Mouse (Mus musculus) limb, embryonic 15.5 days (tissue): ENCODE measurements at regions not wholly inside any gene's neighbourhood (a gene's known extent, or its start where the extent isn't known, plus 50 kb on each side); places are given as distances from the start of the nearest gene placed in this dataset.

ENCODE experiments used
- ATAC-seq: fragments of 200-750 bp; cut with Nextera tagmentation; 2 replicates; pipeline ENCODE4 v1.8.0; 2017; ENCODE audit warnings: low read depth, moderate TSS enrichment; ENCODE audit not compliant: insufficient number of reproducible peaks, low FRiP score, low TSS enrichment
- H3K27ac ChIP-seq: fragments of 300-500 bp; sonication (generic); 2 replicates; pipeline ENCODE4 v1.5.1; 2015; ENCODE audit warnings: moderate library complexity, mild to moderate bottlenecking, inconsistent platforms
- H3K27me3 ChIP-seq: fragments of 300-500 bp; sonication (generic); 2 replicates; pipeline ENCODE4 v1.6.1; 2015; ENCODE audit warnings: inconsistent platforms
- H3K36me3 ChIP-seq: fragments of 300-500 bp; sonication (generic); 2 replicates; pipeline ENCODE4 v1.6.1; 2015; ENCODE audit warnings: inconsistent platforms
- H3K4me1 ChIP-seq: fragments of 300-500 bp; sonication (generic); 2 replicates; pipeline ENCODE4 v1.6.1; 2015; ENCODE audit warnings: inconsistent platforms
- H3K4me2 ChIP-seq: fragments of 300-500 bp; sonication (generic); 2 replicates; pipeline ENCODE4 v1.6.1; 2015; ENCODE audit warnings: mild to moderate bottlenecking, inconsistent platforms
- H3K4me3 ChIP-seq: fragments of 300-500 bp; sonication (generic); 2 replicates; pipeline ENCODE4 v1.5.1; 2015; ENCODE audit warnings: mild to moderate bottlenecking, inconsistent platforms
- H3K9ac ChIP-seq: fragments of 300-500 bp; sonication (generic); 2 replicates; pipeline ENCODE4 v1.6.1; 2015; ENCODE audit warnings: inconsistent platforms
- H3K9me3 ChIP-seq: fragments of 300-500 bp; sonication (generic); 2 replicates; pipeline ENCODE4 v1.6.1; 2016; ENCODE audit warnings: inconsistent platforms
- WGBS: fragments of 180-500 bp; shearing (Covaris S2); methylation state at CpG from one replicate; pipeline ENCODE4 v1.1.7; 2015; 5-methylcytosine and 5-hydroxymethylcytosine counted together

- peak; percentile 18; the same call in 1 of the 2 replicates for ATAC-seq
- Histone ChIP-seq H3K4me2 (no peak overlapping the region), H3K9me3 (no peaks in the 10 kb centered on the region), H3K27me3 (peaks cover 53% of the 10 kb centered on the region), H3K4me3 (no peak overlapping the region), H3K27ac (no peak overlapping the region), H3K4me1 (0 out of 2 replicates have a peak, but pooled peaks cover 2% of the 10 kb centered on the region), H3K36me3 (no peaks in the 10 kb centered on the region), H3K9ac (no peak overlapping the region)
- WGBS: 60% methylated on average over 7 of the region's 7 CpGs
These were observed 89.3 kb downstream of the Efnb1 start for GRCm38 (mm10) chrX:99225111-99225752.

GRCm38 (mm10) chrX:99222017-99222416, 86.1 kb downstream of the Efnb1 start:
- H3K36me3 ChIP-seq: no peaks in the 10 kb centered on the region
- H3K4me1 ChIP-seq: peaks cover 14% of the 10 kb centered on the region
- peaks cover 58% of the 10 kb centered on the region for H3K27me3 ChIP-seq
- ATAC-seq: no peak
- WGBS: 73% methylated on average over 5 of the region's 5 CpGs
- H3K9ac ChIP-seq: no peak overlapping the region
- no peak overlapping the region for H3K27ac ChIP-seq
- H3K9me3 ChIP-seq: no peaks in the 10 kb centered on the region
- H3K4me3 ChIP-seq: no peak overlapping the region
- H3K4me2 ChIP-seq: no peak overlapping the region

- Histone ChIP-seq H3K9me3 (no peaks in the 10 kb centered on the region), H3K27ac (no peak overlapping the region), H3K27me3 (peaks cover 63% of the 10 kb centered on the region), H3K4me1 (peaks cover 18% of the 10 kb centered on the region), H3K4me3 (no peak overlapping the region), H3K9ac (no peak overlapping the region), H3K36me3 (no peaks in the 10 kb centered on the region), H3K4me2 (no peak overlapping the region)
- 67% methylated on average over 8 of the region's 8 CpGs for WGBS
- no peak for ATAC-seq
These were observed 84.9 kb downstream of the Efnb1 start for GRCm38 (mm10) chrX:99220674-99221455.

GRCm38 (mm10) chrX:99218213-99218612, 82.3 kb downstream of the Efnb1 start:
- Histone ChIP-seq H3K9me3 (no peaks in the 10 kb centered on the region), H3K27ac (no peak overlapping the region), H3K27me3 (peaks cover 66% of the 10 kb centered on the region), H3K36me3 (no peaks in the 10 kb centered on the region), H3K9ac (no peak overlapping the region), H3K4me3 (no peak overlapping the region), H3K4me2 (no peak overlapping the region), H3K4me1 (peaks cover 26% of the 10 kb centered on the region)
- ATAC-seq: no peak
- WGBS: 32% methylated on average over 6 of the region's 7 CpGs

- peak overlapping the region; percentile 49 for H3K4me2 ChIP-seq
- 0 out of 2 replicates have a peak, but pooled peaks have one; percentile 28 for ATAC-seq
- H3K4me1 ChIP-seq: peaks cover 26% of the 10 kb centered on the region
- H3K9me3 ChIP-seq: no peaks in the 10 kb centered on the region
- peaks cover 69% of the 10 kb centered on the region for H3K27me3 ChIP-seq
- H3K4me3 ChIP-seq: peak overlapping the region; percentile 32
- H3K36me3 ChIP-seq: no peaks in the 10 kb centered on the region
- WGBS: 18% methylated on average over 60 of the region's 60 CpGs
- H3K27ac ChIP-seq: peak overlapping the region; percentile 54
- peak overlapping the region; percentile 20; the same call in 1 of the 2 replicates for H3K9ac ChIP-seq
These were observed 80.9 kb downstream of the Efnb1 start for GRCm38 (mm10) chrX:99216633-99217459.

- no peaks in the 10 kb centered on the region for H3K9me3 ChIP-seq
- peaks cover 26% of the 10 kb centered on the region for H3K4me1 ChIP-seq
- no peak for ATAC-seq
- WGBS: 51% methylated on average over 5 of the region's 5 CpGs
- no peaks in the 10 kb centered on the region for H3K36me3 ChIP-seq
- H3K9ac ChIP-seq: no peak overlapping the region
- H3K27me3 ChIP-seq: peaks cover 71% of the 10 kb centered on the region
- H3K4me3 ChIP-seq: no peak overlapping the region
- no peak overlapping the region for H3K27ac ChIP-seq
- peak overlapping the region; percentile 49; the same call in 1 of the 2 replicates for H3K4me2 ChIP-seq
These were observed 80.0 kb downstream of the Efnb1 start for GRCm38 (mm10) chrX:99215931-99216330.

GRCm38 (mm10) chrX:99215111-99215510, 79.2 kb downstream of the Efnb1 start:
- Histone ChIP-seq H3K4me2 (no peak overlapping the region), H3K9me3 (no peaks in the 10 kb centered on the region), H3K36me3 (no peaks in the 10 kb centered on the region), H3K27ac (no peak overlapping the region), H3K4me1 (peaks cover 26% of the 10 kb centered on the region), H3K4me3 (no peak overlapping the region), H3K9ac (no peak overlapping the region), H3K27me3 (peaks cover 75% of the 10 kb centered on the region)
- 61% methylated on average over 7 of the region's 7 CpGs for whole genome bisulfite sequencing
- ATAC-seq: no peak

GRCm38 (mm10) chrX:99213565-99214153, 77.7 kb downstream of the Efnb1 start:
- 50% methylated on average over 6 of the region's 6 CpGs for WGBS

GRCm38 (mm10) chrX:99204077-99204476, 68.1 kb downstream of the Efnb1 start:
- peaks cover 38% of the 10 kb centered on the region for H3K27me3 ChIP-seq
- no peak overlapping the region for H3K9ac ChIP-seq
- no peak overlapping the region for H3K4me3 ChIP-seq
- H3K4me2 ChIP-seq: no peak overlapping the region
- no peaks in the 10 kb centered on the region for H3K9me3 ChIP-seq
- no peaks in the 10 kb centered on the region for H3K36me3 ChIP-seq
- no peak for ATAC-seq
- no peak overlapping the region for H3K27ac ChIP-seq
- H3K4me1 ChIP-seq: peaks cover 14% of the 10 kb centered on the region; the same call in 1 of the 2 replicates
- WGBS: 73% methylated on average over 6 of the region's 6 CpGs

More at GRCm38 (mm10) chrX:99213565-99214153, 77.7 kb downstream of the Efnb1 start:
- H3K27me3 ChIP-seq: peaks cover 69% of the 10 kb centered on the region
- H3K4me1 ChIP-seq: peaks cover 22% of the 10 kb centered on the region
- no peak for ATAC-seq
- no peak overlapping the region for H3K9ac ChIP-seq
- H3K4me3 ChIP-seq: no peak overlapping the region
- no peaks in the 10 kb centered on the region for H3K36me3 ChIP-seq
- no peak overlapping the region for H3K4me2 ChIP-seq
- H3K27ac ChIP-seq: no peak overlapping the region
- H3K9me3 ChIP-seq: no peaks in the 10 kb centered on the region

GRCm38 (mm10) chrX:99201081-99201480, 65.2 kb downstream of the Efnb1 start:
- Histone ChIP-seq H3K4me1 (peaks cover 25% of the 10 kb centered on the region), H3K4me2 (no peak overlapping the region), H3K27me3 (peaks cover 45% of the 10 kb centered on the region), H3K9ac (no peak overlapping the region), H3K36me3 (no peaks in the 10 kb centered on the region), H3K4me3 (no peak overlapping the region), H3K9me3 (no peaks in the 10 kb centered on the region), H3K27ac (no peak overlapping the region)
- WGBS: 56% methylated on average over 7 of the region's 7 CpGs
- no peak for ATAC-seq

GRCm38 (mm10) chrX:99199669-99200068, 63.7 kb downstream of the Efnb1 start:
- Histone ChIP-seq H3K4me3 (no peak overlapping the region), H3K27ac (peak overlapping the region; percentile 71), H3K4me1 (peaks cover 25% of the 10 kb centered on the region), H3K4me2 (peak overlapping the region; percentile 41; the same call in 1 of the 2 replicates), H3K36me3 (no peaks in the 10 kb centered on the region), H3K9ac (no peak overlapping the region), H3K27me3 (peaks cover 49% of the 10 kb centered on the region), H3K9me3 (no peaks in the 10 kb centered on the region)
- no peak for ATAC-seq
- WGBS: 67% methylated on average over 5 of the region's 5 CpGs
